Mouse (Mus musculus) E14TG2a.4 (cell line): Measurements from ENCODE around the gene Dnajb9.

Source experiments
- H3K27me3 ChIP-seq: 2 replicates; pipeline ENCODE4 v1.6.1; 2014; ENCODE audit warnings: low read length, control low read depth; ENCODE audit not compliant: insufficient read depth
- H3K36me3 ChIP-seq: 2 replicates; pipeline ENCODE4 v1.6.1; 2014; ENCODE audit warnings: low read length, control low read depth; ENCODE audit not compliant: insufficient read depth
- H3K4me1 ChIP-seq: replicated peaks from 2 replicates; pipeline ENCODE4 v1.6.1; 2014; ENCODE audit warnings: low read depth, low read length, control low read depth
- H3K4me3 ChIP-seq: replicated peaks from 2 replicates; pipeline ENCODE4 v1.5.1; 2014; ENCODE audit warnings: mild to moderate bottlenecking, low read length
- H3K9me3 ChIP-seq: 2 replicates; pipeline ENCODE4 v1.6.1; 2014; ENCODE audit warnings: low read length, control low read depth
- CTCF ChIP-seq: conservative IDR thresholded peaks from 2 replicates; pipeline ENCODE4 v1.5.1; 2014; ENCODE audit warnings: low read length
- NANOG ChIP-seq: IDR thresholded peaks from 2 replicates; pipeline ENCODE4 v1.6.1; 2014; ENCODE audit warnings: borderline replicate concordance, low read length, mixed read lengths
- POU5F1 ChIP-seq: IDR thresholded peaks from 2 replicates; pipeline ENCODE4 v1.6.1; 2014; ENCODE audit warnings: low read length, borderline replicate concordance

Dnajb9 gene

GRCm38 (mm10) chr12:44211555-44211954 lies 1.4 kb upstream of the Dnajb9 start:
- H3K4me3 ChIP-seq = no peak overlapping the region
- 0 out of 2 replicates have a peak, but pooled peaks cover 11% of the 10 kb centered on the region for H3K27me3 ChIP-seq
- H3K9me3 ChIP-seq = no peaks in the 10 kb centered on the region
- H3K36me3 ChIP-seq = peaks cover 9% of the 10 kb centered on the region
- no peak for TF ChIP-seq POU5F1
- no peak for TF ChIP-seq CTCF
- no peak for TF ChIP-seq NANOG
- H3K4me1 ChIP-seq = peaks cover 17% of the 10 kb centered on the region

GRCm38 (mm10) chr12:44209141-44209823 lies 844 bp downstream of the Dnajb9 start:
- Histone ChIP-seq H3K4me1 (peaks cover 17% of the 10 kb centered on the region), H3K9me3 (no peaks in the 10 kb centered on the region), H3K27me3 (0 out of 2 replicates have a peak, but pooled peaks cover 5% of the 10 kb centered on the region), H3K4me3 (peak overlapping the region; percentile 98), H3K36me3 (peaks cover 25% of the 10 kb centered on the region)
- TF ChIP-seq NANOG (no peak), POU5F1 (no peak), CTCF (no peak)

- TF ChIP-seq NANOG (no peak), POU5F1 (no peak), CTCF (no peak)
- H3K4me1 ChIP-seq = no peaks in the 10 kb centered on the region
- H3K27me3 ChIP-seq = no peaks in the 10 kb centered on the region
- H3K36me3 ChIP-seq = no peaks in the 10 kb centered on the region
- no peak overlapping the region for H3K4me3 ChIP-seq
- H3K9me3 ChIP-seq = no peaks in the 10 kb centered on the region
Measured at GRCm38 (mm10) chr12:44197873-44198525, 12.1 kb downstream of the Dnajb9 start.

- TF ChIP-seq NANOG (no peak), POU5F1 (no peak), CTCF (peak; percentile 45)
- no peaks in the 10 kb centered on the region for H3K27me3 ChIP-seq
- H3K4me3 ChIP-seq = no peak overlapping the region
- H3K36me3 ChIP-seq = no peaks in the 10 kb centered on the region
- H3K9me3 ChIP-seq = no peaks in the 10 kb centered on the region
- H3K4me1 ChIP-seq = no peaks in the 10 kb centered on the region
Measured at GRCm38 (mm10) chr12:44181081-44181982, 28.8 kb downstream of the Dnajb9 start.

GRCm38 (mm10) chr12:44177038-44177355 lies 33.1 kb downstream of the Dnajb9 start:
- Histone ChIP-seq H3K4me3 (no peak overlapping the region), H3K4me1 (no peaks in the 10 kb centered on the region), H3K27me3 (no peaks in the 10 kb centered on the region), H3K9me3 (no peaks in the 10 kb centered on the region), H3K36me3 (no peaks in the 10 kb centered on the region)
- TF ChIP-seq CTCF = no peak
- no peak for TF ChIP-seq NANOG
- no peak for TF ChIP-seq POU5F1

- H3K36me3 ChIP-seq = no peaks in the 10 kb centered on the region
- TF ChIP-seq CTCF = no peak
- no peak for TF ChIP-seq NANOG
- no peak for TF ChIP-seq POU5F1
Measured at GRCm38 (mm10) chr12:44176331-44177037, 33.6 kb downstream of the Dnajb9 start.

GRCm38 (mm10) chr12:44166949-44167348 lies 43.2 kb downstream of the Dnajb9 start:
- H3K36me3 ChIP-seq = no peaks in the 10 kb centered on the region
- H3K4me3 ChIP-seq = no peak overlapping the region
- TF ChIP-seq NANOG = no peak
- TF ChIP-seq CTCF = peak; percentile 64

More at GRCm38 (mm10) chr12:44176331-44177037, 33.6 kb downstream of the Dnajb9 start:
- Histone ChIP-seq H3K27me3 (no peaks in the 10 kb centered on the region), H3K4me1 (no peaks in the 10 kb centered on the region), H3K9me3 (no peaks in the 10 kb centered on the region), H3K4me3 (no peak overlapping the region)

GRCm38 (mm10) chr12:44159349-44159748 lies 50.8 kb downstream of the Dnajb9 start:
- no peak for TF ChIP-seq NANOG
- no peak for TF ChIP-seq CTCF
- TF ChIP-seq POU5F1 = no peak
- H3K27me3 ChIP-seq = no peaks in the 10 kb centered on the region
- no peak overlapping the region for H3K4me3 ChIP-seq
- no peaks in the 10 kb centered on the region for H3K36me3 ChIP-seq
- no peaks in the 10 kb centered on the region for H3K4me1 ChIP-seq
- peaks cover 37% of the 10 kb centered on the region for H3K9me3 ChIP-seq

More at GRCm38 (mm10) chr12:44166949-44167348, 43.2 kb downstream of the Dnajb9 start:
- no peaks in the 10 kb centered on the region for H3K4me1 ChIP-seq
- no peaks in the 10 kb centered on the region for H3K27me3 ChIP-seq
- H3K9me3 ChIP-seq = no peaks in the 10 kb centered on the region
